Mouse (Mus musculus): Measurements from ENCODE around the gene Timm23. TPM values are rescaled to one million over a fixed set of nuclear protein-coding genes. Genes with fewer than 3 reads are reported as not detected.

Timm23 gene
- polyA plus RNA-seq, 1 experiment from 2014 or later, result 251 TPM

Other genes starting within 250 kb of the Timm23 start
- 0.32 and 0.35 TPM in 2 replicates for gene Galnt15, start 172.9 kb downstream of the Timm23 start, polyA plus RNA-seq (2015; fragmentation: Nextera tagmentation; extraction: Ambion mirVana)
- 25.8 and 29.8 TPM in 2 replicates for gene Oxnad1, start 116.5 kb downstream of the Timm23 start, polyA plus RNA-seq (2015; fragmentation: Nextera tagmentation; extraction: Ambion mirVana)
- 81.7 and 89.7 TPM in 2 replicates for gene Dph3, start 116.2 kb downstream of the Timm23 start, polyA plus RNA-seq (2015; fragmentation: Nextera tagmentation; extraction: Ambion mirVana)
- gene Msmb, start 59.9 kb downstream of the Timm23 start, polyA plus RNA-seq (2015; fragmentation: Nextera tagmentation; extraction: Ambion mirVana), result not detected in 2 replicates
- 145 and 150 TPM in 2 replicates for gene Ncoa4, start 42.0 kb downstream of the Timm23 start, polyA plus RNA-seq (2015; fragmentation: Nextera tagmentation; extraction: Ambion mirVana)
- gene Parg, start 51 bp upstream of the Timm23 start, polyA plus RNA-seq (2015; fragmentation: Nextera tagmentation; extraction: Ambion mirVana), result 29.1 and 30.0 TPM in 2 replicates
- gene Ogdhl, start 120.1 kb upstream of the Timm23 start, polyA plus RNA-seq (2015; fragmentation: Nextera tagmentation; extraction: Ambion mirVana), result 8.9 and 10.4 TPM in 2 replicates
- not detected in 2 replicates for gene 1700024G13Rik, start 186.5 kb upstream of the Timm23 start, polyA plus RNA-seq (2015; fragmentation: Nextera tagmentation; extraction: Ambion mirVana)

Measured in stomach, embryonic 16.5 days (tissue).